ENCODE assay signal across 10 mouse cellular contexts in genomic region chr16:76224901-76225586, GRCm38 (mm10).
DNase-seq lines count a peak whose midpoint lies in the region; ATAC-seq and TF ChIP-seq lines count a peak whose summit lies in the region.
"Had no signal": no experiment of that assay in that cellular context is flagged by ENCODE, and none has a peak within 500 bp of the region (broad histone marks: within the 10 kb centered on the region; RNA-seq: fewer than 3 reads in every experiment).

No protein-coding gene starts in this region.

- TF ChIP-seq CTCF in liver, adult 2 months (IDR thresholded peaks at IDR 0.05; ENCODE audit: low read depth, low read length), result no peak
- no peak for TF ChIP-seq CTCF in liver, embryonic 14.5 days (IDR thresholded peaks at IDR 0.05; ENCODE audit: low read depth)

- WGBS in liver, adult 2 months, result 11% methylated on average over 9 of the region's 9 CpGs
- whole genome bisulfite sequencing in intestine, embryonic 15.5 days, result 17% methylated on average over 9 of the region's 9 CpGs
- WGBS in liver, embryonic 14.5 days (ENCODE audit: insufficient replicate concordance), result 51% methylated on average over 9 of the region's 9 CpGs
- 27% methylated on average over 9 of the region's 9 CpGs for WGBS in stomach, embryonic 15.5 days
- 19% methylated on average over 9 of the region's 9 CpGs for WGBS in hindbrain, embryonic 16.5 days

- H3K9ac ChIP-seq in liver, adult 2 months (ENCODE audit: low read depth, low read length), result no peak overlapping the region
- no peak overlapping the region for H3K9ac ChIP-seq in intestine, embryonic 15.5 days
- H3K9ac ChIP-seq in liver, embryonic 14.5 days (replicated peaks), result no peak overlapping the region
- H3K9ac ChIP-seq in stomach, embryonic 15.5 days, result no peak overlapping the region
- no peak overlapping the region for H3K9ac ChIP-seq in hindbrain, embryonic 16.5 days (ENCODE audit: low read depth, low read length)
- H3K9ac ChIP-seq: hindbrain, embryonic 14.5 days; midbrain, embryonic 15.5 days had no signal

- H3K27me3 ChIP-seq in liver, adult 2 months (ENCODE audit: control insufficient read depth, insufficient read depth, low read length), result no peaks in the 10 kb centered on the region
- H3K27me3 ChIP-seq in intestine, embryonic 15.5 days (replicated peaks), result no peaks in the 10 kb centered on the region
- no peaks in the 10 kb centered on the region for H3K27me3 ChIP-seq in liver, embryonic 14.5 days (ENCODE audit: control insufficient read depth, insufficient read depth, low read length)
- no peaks in the 10 kb centered on the region for H3K27me3 ChIP-seq in stomach, embryonic 15.5 days (replicated peaks)
- H3K27me3 ChIP-seq in hindbrain, embryonic 16.5 days (replicated peaks; ENCODE audit: control insufficient read depth, insufficient read depth, low read length), result no peaks in the 10 kb centered on the region
- H3K27me3 ChIP-seq: midbrain, embryonic 15.5 days had no signal

- no peaks in the 10 kb centered on the region for H3K79me2 ChIP-seq in liver, adult 2 months (ENCODE audit: control insufficient read depth, insufficient read depth, low read length)

- peak overlapping the region; percentile 20; the same call in 1 of the 2 replicates for H3K4me3 ChIP-seq in liver, adult 2 months (ENCODE audit: insufficient read depth, low read depth, low read length)
- H3K4me3 ChIP-seq in intestine, embryonic 15.5 days (replicated peaks), result no peak overlapping the region
- no peak overlapping the region for H3K4me3 ChIP-seq in liver, embryonic 14.5 days (ENCODE audit: insufficient read depth in 1 of 2, low read depth in 2 of 2, low read length in 2 of 2)
- no peak overlapping the region for H3K4me3 ChIP-seq in stomach, embryonic 15.5 days (replicated peaks)
- no peak overlapping the region for H3K4me3 ChIP-seq in hindbrain, embryonic 16.5 days (ENCODE audit: low read length)
- H3K4me3 ChIP-seq: midbrain, embryonic 15.5 days had no signal

- H3K36me3 ChIP-seq in liver, adult 2 months (ENCODE audit: control insufficient read depth, insufficient read depth, low read length), result no peaks in the 10 kb centered on the region
- H3K36me3 ChIP-seq in intestine, embryonic 15.5 days, result no peaks in the 10 kb centered on the region
- no peaks in the 10 kb centered on the region for H3K36me3 ChIP-seq in liver, embryonic 14.5 days (replicated peaks; ENCODE audit: control insufficient read depth, insufficient read depth, low read depth)
- no peaks in the 10 kb centered on the region for H3K36me3 ChIP-seq in stomach, embryonic 15.5 days
- no peaks in the 10 kb centered on the region for H3K36me3 ChIP-seq in hindbrain, embryonic 16.5 days (ENCODE audit: control insufficient read depth, insufficient read depth, low read length)
- H3K36me3 ChIP-seq: midbrain, embryonic 15.5 days had no signal

- H3K4me2 ChIP-seq in intestine, embryonic 15.5 days (replicated peaks), result peak overlapping the region; percentile 28
- H3K4me2 ChIP-seq in liver, embryonic 14.5 days (ENCODE audit: low read depth), result peak overlapping the region; percentile 8; the same call in 1 of the 2 replicates
- H3K4me2 ChIP-seq in stomach, embryonic 15.5 days, result peak overlapping the region; percentile 2; the same call in 1 of the 2 replicates
- no peak overlapping the region for H3K4me2 ChIP-seq in hindbrain, embryonic 16.5 days (ENCODE audit: low read length)
- H3K4me2 ChIP-seq: hindbrain, embryonic 14.5 days; midbrain, embryonic 15.5 days had no signal

- H3K4me1 ChIP-seq in liver, adult 2 months (ENCODE audit: control insufficient read depth, insufficient read depth, low read length), result peaks cover 19% of the 10 kb centered on the region
- H3K4me1 ChIP-seq in intestine, embryonic 15.5 days (replicated peaks), result peaks cover 19% of the 10 kb centered on the region; the same call in 1 of the 2 replicates
- H3K4me1 ChIP-seq in liver, embryonic 14.5 days (replicated peaks; ENCODE audit: control insufficient read depth in 2 of 2, insufficient read depth in 2 of 2, low read length in 1 of 2), result peaks cover 2 to 15% of the 10 kb centered on the region in 2 experiments; a peak in 3 of 4 replicates
- H3K4me1 ChIP-seq in stomach, embryonic 15.5 days, result peaks cover 13% of the 10 kb centered on the region; the same call in 1 of the 2 replicates
- no peaks in the 10 kb centered on the region for H3K4me1 ChIP-seq in hindbrain, embryonic 16.5 days (ENCODE audit: control insufficient read depth, insufficient read depth, low read depth, low read length)
- H3K4me1 ChIP-seq: midbrain, embryonic 15.5 days had no signal

- H3K9me3 ChIP-seq in intestine, embryonic 15.5 days, result no peaks in the 10 kb centered on the region
- no peaks in the 10 kb centered on the region for H3K9me3 ChIP-seq in liver, embryonic 14.5 days (ENCODE audit: control insufficient read depth, low read length)
- no peaks in the 10 kb centered on the region for H3K9me3 ChIP-seq in stomach, embryonic 15.5 days
- H3K9me3 ChIP-seq in hindbrain, embryonic 16.5 days (ENCODE audit: control insufficient read depth, low read length), result no peaks in the 10 kb centered on the region
- H3K9me3 ChIP-seq: midbrain, embryonic 15.5 days had no signal

- peak; percentile 85 for ATAC-seq in intestine, embryonic 15.5 days
- ATAC-seq in liver, embryonic 14.5 days (ENCODE audit: insufficient read depth), result peak; percentile 49
- ATAC-seq in stomach, embryonic 15.5 days (ENCODE audit: insufficient read depth, low FRiP score, low read depth), result peak; percentile 57; the same call in 1 of the 2 replicates
- ATAC-seq in hindbrain, embryonic 16.5 days, result no peak
- ATAC-seq: midbrain, embryonic 15.5 days had no signal

- intact Hi-C loops in left cerebral cortex, postnatal 25 days (cut with DNase I), result no loop called here

- peak; percentile 96 for DNase-seq in liver, adult 2 months (ENCODE audit: extremely low read depth, low read depth, low spot score)
- no peak for DNase-seq in liver
- no peak for DNase-seq in liver, embryonic 14.5 days (ENCODE audit: low read depth in 3 of 3, low spot score in 3 of 3)
- no peak for DNase-seq in right cerebral cortex, postnatal 36 days (ENCODE audit: low spot score in 2 of 2)
- no peak for DNase-seq in left cerebral cortex, postnatal 25 days (ENCODE audit: low spot score in 2 of 2)

- peak overlapping the region; percentile 38 for H3K27ac ChIP-seq in liver, adult 2 months (replicated peaks; ENCODE audit: insufficient read depth, low read depth, low read length)
- 0 out of 2 replicates have a peak overlapping the region, but pooled peaks have one; percentile 44 for H3K27ac ChIP-seq in intestine, embryonic 15.5 days
- no peak overlapping the region for H3K27ac ChIP-seq in liver, embryonic 14.5 days
- no peak overlapping the region; the same call in 1 of the 2 replicates for H3K27ac ChIP-seq in stomach, embryonic 15.5 days
- H3K27ac ChIP-seq in hindbrain, embryonic 16.5 days (ENCODE audit: low read depth, low read length), result no peak overlapping the region
- H3K27ac ChIP-seq: hindbrain, embryonic 14.5 days; midbrain, embryonic 15.5 days had no signal

- TF ChIP-seq POLR2A in liver, adult 2 months (IDR thresholded peaks at IDR 0.05; ENCODE audit: extremely low read depth, insufficient read depth, low read length), result no peak

- TF ChIP-seq EP300 in liver, embryonic 14.5 days (IDR thresholded peaks at IDR 0.05; ENCODE audit: low read depth), result no peak

Comparison
In these comparisons a context has a peak if more than half of its experiments do, and no peak if none do; other contexts are left out.
1. H3K27ac ChIP-seq: peak in liver, adult 2 months (single experiment) and intestine, embryonic 15.5 days (single experiment); none in liver, embryonic 14.5 days (single experiment), stomach, embryonic 15.5 days (single experiment) and hindbrain, embryonic 16.5 days (single experiment).